Mouse (Mus musculus): ENCODE measurements around the gene Fam129b. TPM values are rescaled to one million over a fixed set of nuclear protein-coding genes. Genes with fewer than 3 reads are reported as not detected.

The Fam129b gene
- total RNA-seq, 2 experiments from 2014 or later: 15.8 to 32.3 TPM

DNA sequence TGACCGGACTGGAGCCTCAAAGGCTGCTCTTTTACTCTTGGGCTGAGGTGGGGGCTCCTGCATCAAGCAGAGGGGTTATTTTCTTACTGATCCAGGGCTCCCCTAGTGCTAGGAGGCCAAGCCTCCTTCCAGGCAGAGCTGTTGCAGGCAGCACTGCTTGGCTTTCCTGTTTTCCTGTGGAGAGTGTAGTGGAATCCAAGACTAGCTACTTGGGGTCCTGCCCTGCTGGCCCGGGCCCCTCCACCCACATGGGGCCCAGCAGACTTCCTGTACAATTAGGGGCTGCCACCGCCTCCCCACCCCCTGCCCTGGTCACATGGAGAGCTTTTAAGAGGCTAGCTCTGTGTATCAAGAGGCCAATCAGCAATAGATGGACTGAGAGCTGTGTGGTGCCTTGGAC is 12.6 kb downstream of the Fam129b start:
- DNase-seq: no peak

DNA sequence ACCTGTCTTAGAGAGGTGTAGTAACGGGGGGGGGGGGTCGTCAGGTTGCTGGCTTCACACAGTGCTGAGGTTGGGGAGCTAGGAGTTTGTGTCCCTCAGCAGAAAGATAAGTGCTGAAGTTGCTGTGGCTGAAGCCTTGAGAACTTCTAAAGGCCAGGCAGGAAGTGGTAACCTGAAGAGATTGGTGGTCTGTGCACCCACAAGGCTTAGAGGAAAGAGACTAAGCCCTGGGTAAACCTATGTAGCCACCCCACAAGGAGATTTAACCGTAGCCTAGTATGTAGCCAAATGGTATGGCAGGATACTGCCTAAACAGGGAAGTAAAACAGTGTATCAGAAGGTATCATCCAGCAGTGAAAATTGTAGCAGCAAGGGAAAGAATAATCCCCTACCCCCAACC is 14.4 kb downstream of the Fam129b start:
- no peak for DNase-seq

DNA sequence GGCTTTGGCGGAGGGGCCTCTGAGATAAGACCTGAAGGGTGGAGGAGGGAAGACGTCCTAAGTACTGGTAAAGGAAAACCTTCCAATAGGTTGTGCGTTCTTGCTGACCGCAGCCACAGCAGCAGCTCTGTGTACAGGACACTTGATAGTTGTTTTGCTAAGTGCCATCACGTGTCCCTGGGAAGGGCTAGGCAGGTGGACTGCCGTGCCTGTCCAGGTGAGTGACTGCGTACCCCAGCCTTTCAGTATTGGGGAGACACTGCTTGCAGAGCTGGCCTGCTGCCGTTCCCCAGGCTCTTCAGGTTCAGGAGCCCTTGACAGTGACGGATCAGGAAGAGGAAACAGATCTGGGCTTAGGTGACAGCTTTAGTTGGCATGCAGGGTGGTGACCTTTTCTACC is 15.4 kb downstream of the Fam129b start:
- DNase-seq: no peak

DNA sequence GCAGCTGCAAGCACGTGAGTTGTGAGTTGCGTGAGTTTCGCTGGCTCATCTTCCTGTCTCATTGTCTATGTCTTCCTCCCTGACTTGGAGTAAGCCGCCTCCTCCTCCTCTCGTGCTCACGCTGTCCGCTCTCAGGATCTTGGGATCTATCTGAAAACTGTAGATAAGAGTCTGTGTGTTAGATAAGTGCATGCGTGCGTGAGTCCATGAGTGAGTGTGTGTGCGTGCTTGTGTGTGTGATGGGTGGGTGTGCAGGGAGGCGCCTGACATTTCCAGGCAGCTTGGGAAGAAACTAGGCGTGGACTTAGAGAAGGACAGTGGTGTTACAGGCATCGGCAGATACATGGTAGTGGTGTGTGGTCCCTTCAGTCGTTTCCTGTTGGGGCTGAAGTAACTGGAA is 16.6 kb downstream of the Fam129b start:
- DNase-seq: no peak

DNA sequence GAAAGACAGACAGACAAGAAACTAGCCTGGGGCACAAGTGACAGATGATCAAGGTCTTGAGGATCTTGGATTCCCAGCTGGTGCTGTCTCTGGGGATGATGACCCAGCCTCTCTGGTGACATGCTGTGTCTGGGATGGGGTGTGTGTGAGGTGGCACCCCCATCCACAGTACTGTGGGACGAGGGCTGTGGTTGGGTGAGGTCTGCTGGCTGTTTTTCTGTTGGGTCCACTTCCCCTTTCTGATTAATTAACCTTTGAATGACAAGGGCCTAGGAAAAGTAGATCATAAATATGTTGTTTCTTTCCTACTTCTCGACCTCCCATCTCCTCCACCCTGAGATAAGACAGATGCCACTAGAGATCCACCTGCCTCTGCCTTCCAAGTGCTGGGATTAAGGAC is 18.2 kb downstream of the Fam129b start:
- DNase-seq: no peak

DNA sequence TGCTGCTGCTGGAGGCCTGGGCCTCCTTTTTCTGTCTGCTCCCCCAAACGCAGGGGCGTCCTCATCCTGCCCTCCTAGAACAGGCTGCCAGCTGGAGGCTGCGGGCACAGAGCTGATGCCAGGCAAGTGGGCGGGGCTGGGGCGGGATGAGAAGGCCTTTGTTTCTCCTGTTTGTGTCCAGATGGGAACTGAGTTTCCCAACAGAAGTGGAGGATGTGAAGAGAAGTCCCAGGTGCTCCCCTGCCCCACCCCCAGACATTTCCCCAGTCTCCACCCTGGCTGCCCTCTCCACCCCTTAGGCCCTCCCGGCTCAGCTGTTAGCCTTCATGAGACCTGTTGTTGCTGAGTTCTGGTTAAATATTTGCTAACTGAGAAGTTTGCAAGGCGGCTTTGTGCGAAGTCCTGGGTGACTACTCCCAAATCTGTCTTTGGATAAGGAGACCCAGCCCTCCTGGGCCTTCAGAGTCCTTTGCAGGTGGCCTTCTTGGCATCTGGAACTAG is 19.7 kb downstream of the Fam129b start:
- no peak for DNase-seq

DNA sequence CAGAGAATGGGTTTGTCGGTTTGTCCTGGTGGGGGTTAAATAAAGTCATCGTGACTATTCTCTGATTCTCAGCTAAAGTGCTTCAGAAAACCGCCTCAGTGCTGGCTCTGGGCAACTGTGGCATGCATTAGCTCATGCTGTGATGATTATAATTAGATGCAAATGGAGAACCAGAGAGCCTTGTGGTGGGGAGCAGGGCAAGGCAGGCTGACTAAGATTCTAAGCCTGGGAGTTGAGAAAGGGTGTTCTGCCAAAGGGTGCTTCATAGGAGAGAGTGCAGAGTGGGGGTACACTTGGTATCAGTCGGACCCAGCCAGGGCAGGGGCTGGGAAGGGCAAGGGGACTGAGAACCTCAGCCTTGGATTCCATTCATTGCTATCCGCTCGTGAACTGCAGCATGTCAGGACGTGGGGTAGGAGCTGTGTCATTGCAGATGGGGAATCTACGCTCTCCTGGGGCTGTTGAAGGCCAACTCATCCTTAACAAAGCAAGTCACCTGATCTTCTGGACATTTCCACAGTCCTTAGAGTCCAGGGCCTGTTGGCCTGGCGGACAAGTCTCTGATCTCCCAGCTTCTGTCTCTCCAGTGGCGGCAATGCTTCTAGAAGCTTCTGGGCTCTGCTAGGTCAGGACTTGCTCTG is 20.7 kb downstream of the Fam129b start:
- no peak for DNase-seq

DNA sequence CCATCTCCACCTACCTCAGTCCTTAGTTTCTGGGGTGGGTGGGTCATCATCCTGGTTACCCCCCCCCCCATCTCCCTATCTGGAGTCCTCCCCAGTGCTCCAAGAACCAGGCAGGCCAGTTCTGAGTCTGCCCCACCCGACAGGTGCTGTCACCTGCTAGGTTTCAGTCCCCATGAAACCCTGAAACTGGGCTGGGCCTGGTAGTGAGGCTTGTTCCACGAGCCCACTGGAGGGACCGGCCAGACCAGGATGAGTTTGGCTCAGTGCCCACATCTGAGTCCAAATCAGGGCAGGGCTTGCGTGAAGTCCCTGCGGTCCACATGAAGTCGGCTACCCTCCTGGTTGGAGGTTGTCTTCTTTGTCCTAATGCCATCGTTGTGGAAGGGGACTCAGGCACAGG is 23.1 kb downstream of the Fam129b start:
- no peak for DNase-seq

DNA sequence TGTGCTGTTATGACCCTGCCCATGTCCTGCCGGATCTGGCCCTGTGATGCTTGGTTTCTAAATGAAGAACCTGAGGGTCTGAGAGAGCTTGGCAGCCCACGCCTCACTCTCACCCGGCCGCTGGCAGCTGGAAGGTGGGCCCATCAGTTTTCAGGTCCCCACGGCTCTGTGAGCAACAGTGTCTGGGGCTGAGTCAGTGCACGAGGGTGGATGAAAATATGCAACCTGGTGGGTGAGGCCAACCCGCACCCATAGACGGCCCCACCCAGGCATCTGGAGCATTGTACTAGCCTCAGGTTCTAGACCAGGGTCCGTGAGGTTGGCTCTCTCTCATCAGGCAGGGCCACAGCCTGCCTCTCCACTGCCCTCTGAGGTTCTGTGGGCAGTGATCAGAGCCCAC is 26.2 kb downstream of the Fam129b start:
- DNase-seq: no peak

DNA sequence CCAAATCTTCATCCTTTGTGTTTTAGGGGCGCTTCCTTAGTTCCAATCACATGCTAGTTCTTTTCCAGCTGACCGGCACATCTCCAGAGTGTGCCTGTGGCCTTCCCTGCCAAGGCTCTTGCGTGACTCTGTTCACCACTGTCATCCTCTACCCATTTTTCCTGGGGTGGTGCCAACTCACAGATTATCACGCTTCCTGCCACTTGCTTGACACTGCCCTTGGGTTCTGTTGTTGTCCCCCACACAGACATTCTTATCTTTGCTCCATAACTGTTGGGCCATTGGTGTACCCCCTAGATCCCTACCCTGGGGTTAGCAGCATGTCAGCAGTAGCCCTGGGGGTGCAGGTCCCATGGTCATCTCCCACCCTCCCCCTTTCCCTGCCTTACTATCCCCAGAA is 27.6 kb downstream of the Fam129b start:
- peak in 1 of 2 experiments; percentile 40 for DNase-seq

DNA sequence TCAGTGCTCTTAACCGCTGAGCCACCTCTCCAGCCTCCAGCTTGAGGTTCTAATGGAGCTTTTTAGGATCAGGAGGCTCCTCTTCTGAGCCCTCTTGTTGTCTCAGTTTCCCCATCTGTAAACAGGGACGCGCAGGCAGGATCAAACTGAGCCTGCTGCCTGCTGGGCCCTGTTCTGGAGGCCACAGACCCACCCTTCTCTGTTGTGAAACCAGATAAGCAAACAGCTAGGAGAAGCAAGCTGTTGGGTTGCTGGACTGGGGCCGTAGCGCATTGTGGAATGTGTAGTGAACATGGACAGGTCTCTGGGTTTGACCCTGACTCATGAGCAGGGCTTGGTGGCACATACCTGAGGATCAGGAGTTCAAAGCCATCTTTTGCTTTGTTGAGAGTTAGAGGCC is 28.7 kb downstream of the Fam129b start:
- no peak for DNase-seq

DNA sequence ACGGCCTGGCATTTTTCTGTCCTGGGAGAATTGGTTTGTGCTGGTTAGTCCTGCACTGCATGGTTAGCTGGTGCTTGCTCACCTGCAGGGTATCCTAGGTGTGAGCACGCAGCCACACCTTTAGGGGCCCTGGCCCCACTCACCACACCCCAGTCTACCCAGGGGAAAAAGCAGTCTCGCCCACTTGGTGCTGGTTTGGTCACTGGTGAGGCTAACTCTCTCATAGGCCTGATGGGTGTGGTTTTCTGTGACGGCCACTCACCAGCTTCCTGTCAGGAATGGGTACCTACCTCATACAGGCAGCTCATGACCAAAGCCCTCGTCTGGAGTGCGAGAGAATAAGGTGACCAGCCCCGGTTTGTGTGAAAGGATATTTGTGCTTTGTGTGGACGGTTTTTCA is 29.4 kb downstream of the Fam129b start:
- no peak for DNase-seq

DNA sequence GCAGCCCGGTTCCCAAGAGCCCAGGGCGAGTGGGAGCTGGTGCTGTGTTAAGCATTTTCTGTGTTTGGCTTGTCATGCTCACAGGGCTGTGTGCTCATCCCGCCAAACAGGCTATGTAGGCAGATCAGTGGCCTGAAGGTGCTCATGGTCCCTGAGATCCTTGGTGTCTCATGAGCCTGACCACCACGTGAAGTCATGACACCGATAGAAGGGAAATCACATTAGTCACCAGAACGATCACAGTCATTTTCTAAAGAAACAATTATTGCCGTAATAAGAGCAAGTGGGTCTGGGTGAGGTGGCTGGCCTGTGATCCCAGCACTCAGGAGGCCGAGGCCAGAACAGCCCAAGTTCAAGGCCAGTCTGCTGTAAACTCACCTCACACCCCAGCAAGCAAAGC is 31.5 kb downstream of the Fam129b start:
- no peak for DNase-seq

DNA sequence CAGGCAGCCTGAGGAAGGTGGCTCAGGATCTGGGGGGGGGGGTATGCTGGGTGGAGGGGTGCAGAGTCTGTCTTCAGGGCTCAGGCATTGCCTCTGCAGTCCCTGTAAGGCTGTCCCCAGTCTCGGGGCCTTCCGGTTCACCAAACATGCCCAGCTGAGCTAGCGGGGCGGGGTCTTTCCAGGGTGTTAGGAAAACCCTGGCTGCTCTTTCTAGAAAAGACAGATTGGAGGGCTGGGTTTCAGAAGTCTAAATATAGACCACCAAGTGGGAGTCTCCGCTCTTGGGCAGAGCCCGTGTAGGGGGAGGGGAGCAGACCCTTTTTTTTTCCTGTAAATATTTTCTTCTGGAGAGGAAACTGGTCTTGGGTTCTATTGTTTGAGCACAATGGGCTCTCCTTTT is 32.4 kb downstream of the Fam129b start:
- peak; percentile 40 to 55 for DNase-seq

DNA sequence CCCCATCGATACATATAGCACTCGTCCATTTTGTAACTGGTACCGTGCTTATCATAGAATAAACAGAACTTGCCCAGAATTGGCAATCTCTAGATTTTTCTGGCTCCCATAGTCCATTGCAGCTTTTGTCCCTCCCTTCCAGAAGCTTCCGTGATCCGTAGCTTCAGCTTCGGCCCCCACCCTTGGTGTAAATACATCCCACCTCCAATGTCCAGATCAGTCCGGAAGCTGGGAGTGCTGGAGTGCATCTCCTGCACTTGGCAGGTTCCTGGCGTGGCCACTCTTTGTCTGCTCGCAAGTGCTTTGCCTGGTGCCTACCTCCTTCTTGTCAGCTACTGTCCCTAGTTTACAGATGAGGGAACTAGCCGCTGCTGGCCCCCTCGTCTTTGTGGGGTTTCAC is 32.9 kb downstream of the Fam129b start:
- no peak for DNase-seq

DNA sequence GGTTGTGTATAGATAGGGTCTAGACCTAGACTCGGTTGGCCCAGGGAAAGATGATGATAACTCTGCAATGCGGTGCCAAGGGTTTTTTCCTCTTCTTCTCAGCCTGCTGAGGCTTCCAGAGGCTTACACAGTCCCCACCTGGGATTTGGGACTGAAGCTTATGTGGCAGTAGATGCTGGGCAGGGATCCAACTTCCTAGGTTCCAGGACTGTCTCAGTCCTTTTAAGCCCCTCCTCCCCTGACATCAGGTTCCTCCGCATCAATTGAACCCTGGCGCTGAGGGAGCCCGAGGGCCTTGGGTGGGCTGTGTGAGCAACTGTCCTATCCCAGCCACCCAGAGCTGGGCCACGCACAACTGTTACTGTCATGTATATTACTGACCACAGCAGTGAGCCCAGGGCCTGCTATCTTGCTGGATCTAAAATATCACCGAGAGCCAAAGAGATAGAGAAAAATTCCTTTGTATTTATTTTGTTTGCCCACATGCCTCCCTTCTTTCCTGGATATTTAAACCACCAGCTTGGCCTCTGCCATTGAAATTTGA is 35.8 kb downstream of the Fam129b start:
- no peak for DNase-seq

DNA sequence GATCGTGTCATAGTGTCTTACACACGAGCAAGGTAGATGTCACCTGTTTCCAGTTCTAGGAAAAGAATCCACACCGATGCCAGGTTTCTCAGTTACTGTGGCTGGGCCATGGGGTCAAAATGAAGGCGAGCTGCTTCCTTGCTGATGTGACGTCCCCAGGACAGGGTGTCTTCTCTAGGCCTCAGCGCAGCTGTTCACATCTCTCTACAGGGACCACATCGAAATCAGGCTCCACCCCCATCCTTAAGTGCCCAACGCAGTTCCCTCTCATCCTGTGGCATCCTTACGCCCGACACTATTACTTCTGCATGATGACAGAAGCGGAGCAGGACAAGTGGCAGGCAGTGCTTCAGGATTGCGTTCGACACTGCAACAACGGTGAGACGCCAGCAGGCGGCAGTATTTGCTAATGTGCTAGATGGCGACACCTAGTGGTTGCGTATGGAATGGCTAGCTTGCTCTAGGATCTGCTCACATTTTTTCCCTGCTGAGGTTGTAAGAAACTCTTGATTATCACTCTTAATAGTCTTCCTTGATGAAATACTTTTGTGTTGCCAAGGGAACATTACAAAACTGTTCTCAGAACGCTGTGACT is 36.4 kb downstream of the Fam129b start:
- peak; percentile 82 to 85 for DNase-seq

DNA sequence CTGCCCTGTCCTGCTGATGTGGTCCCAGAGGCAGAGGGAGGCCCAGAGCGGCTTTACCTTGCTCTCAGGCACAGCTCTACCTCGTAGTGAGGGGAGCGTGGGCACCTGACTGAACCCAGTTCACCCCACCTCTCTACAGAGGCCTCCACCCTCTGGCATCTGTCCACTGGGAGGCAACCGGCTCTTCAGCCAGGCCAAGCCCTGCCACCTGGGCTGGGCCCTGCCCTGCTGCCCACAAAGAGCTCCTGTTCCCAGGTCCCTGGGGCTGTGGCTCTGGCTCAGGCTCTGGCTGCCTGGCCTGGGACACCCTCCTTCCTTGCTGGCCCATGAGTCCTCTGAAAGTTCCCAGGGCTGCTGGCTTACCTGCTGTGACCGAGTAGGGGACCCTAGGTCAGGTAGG is 38.4 kb downstream of the Fam129b start:
- peak in 1 of 2 experiments; percentile 37 for DNase-seq

DNA sequence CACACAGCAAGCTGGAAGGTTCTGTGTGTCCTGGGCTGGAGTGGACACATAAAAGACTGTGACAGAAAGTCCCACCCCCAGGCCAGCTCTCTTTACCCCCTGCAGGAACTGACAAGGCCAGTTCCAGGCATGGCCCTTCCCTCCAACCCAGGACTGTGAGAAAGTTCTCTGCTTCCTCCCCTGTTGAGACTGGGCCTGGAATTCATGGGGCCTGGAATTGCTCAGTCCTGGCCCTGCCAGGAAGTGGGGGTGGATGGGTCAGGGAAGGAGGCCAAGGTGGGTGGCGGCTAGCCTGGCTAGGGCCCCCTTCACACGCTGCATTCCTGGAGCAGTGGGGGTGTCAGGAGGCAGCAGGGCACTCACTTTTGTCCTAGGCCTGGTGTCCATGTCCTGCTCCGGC is 39.0 kb downstream of the Fam129b start:
- DNase-seq: peak; percentile 59 to 80

DNA sequence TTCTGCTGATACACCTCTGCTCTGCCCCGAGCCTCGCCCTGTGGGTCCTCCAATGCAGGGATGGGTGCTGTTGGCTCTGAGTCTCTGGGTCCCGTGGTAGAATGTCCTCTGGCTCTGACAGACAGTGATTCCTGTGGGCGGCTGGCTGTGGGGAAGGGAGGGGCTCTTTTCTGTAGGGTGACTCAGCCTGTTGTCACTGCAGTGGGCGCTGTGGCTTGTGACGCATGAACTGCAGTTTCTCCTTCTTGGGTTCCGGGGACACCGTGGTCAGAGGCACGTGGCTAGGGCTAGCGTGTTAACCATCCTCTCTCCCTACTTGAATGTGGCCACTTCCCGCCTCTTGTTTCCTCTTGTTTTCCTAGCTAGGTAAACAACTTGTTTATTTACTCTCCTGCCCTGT is 41.6 kb downstream of the Fam129b start:
- DNase-seq: peak; percentile 77 to 78

DNA sequence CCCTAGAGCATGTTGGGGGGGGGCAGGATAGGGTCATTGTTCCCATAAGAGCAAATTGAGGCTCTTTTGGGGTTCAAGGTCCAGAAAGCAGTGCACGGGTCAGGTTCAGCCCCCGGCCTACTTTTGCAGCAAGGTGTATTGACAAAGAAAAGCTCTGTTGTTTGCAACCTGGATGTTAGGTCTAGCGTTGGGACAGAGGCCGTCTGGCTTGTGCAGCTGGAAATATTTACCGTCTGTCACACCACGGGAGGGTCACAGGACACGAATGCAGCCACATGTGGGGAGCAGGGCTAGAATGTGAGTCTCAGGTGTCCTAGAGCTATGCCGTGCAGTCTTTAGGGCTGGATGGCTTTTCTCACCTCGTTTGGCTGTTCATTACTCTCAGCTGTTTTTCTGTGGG is 42.5 kb downstream of the Fam129b start:
- no peak for DNase-seq

DNA sequence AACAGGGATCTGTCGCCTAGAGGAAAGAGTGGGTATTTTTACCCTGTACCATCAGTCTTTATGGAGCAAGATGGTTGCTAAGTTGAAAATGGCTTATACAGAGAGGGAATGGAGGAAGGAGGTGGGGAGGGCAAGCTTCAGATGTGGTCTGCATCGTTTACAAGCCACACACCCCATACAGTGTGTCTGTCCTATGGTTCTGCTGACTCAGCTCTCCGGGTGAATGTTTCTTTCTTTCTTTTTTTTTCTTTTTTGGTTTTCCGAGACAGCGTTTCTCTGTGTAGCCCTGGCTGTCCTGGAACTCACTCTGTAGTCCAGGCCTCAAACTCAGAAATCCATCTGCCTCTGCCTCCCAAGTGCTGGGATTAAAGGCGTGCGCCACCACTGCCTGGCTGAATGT is 45.3 kb downstream of the Fam129b start:
- DNase-seq: no peak

DNA sequence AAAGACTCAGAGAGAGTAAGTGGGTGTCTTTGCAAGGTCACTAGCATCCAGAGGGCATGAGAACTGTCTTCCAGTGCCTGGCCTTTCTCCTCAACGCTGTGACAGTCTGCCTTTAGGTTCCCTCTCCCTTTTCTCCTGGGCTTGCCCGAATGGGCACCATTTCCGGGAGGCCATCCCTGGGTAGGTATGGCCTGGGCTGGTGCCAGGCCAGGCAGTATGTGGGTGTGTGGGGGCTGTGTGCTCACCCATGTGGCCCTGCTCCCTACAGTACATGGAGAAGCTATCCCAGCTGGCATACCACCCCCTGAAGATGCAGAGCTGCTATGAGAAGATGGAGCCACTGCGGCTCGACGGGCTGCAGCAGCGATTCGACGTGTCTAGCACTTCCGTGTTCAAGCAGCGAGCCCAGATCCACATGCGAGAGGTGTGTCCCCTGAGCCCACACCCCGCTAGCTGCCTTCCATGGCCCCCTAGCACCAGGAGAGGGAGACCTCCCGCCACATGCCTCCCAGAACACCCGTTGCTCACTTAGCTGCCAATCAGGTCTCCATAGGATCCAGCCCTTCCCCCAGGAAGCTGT is 46.0 kb downstream of the Fam129b start:
- DNase-seq: no peak

DNA sequence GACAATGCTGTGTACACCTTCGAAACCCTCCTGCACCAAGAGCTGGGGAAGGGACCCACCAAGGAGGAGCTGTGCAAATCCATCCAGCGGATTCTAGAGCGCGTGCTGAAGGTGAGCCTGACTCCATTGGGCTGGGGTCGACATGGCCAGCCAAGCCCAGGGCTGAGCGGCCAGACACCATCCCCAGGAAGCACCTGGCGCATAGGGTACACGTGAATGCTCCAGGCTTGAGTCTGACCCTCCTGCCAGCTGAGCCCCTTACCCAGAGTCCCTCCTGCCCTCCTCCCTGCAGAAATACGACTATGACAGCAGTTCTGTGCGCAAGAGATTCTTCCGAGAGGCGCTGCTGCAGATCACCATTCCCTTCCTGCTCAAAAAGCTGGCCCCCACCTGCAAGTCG is 46.6 kb downstream of the Fam129b start:
- DNase-seq: no peak

All from adrenal gland, postnatal 36 days (tissue).